Comparison of ENCODE assay signal across 8 mouse cellular contexts in the genomic region with DNA sequence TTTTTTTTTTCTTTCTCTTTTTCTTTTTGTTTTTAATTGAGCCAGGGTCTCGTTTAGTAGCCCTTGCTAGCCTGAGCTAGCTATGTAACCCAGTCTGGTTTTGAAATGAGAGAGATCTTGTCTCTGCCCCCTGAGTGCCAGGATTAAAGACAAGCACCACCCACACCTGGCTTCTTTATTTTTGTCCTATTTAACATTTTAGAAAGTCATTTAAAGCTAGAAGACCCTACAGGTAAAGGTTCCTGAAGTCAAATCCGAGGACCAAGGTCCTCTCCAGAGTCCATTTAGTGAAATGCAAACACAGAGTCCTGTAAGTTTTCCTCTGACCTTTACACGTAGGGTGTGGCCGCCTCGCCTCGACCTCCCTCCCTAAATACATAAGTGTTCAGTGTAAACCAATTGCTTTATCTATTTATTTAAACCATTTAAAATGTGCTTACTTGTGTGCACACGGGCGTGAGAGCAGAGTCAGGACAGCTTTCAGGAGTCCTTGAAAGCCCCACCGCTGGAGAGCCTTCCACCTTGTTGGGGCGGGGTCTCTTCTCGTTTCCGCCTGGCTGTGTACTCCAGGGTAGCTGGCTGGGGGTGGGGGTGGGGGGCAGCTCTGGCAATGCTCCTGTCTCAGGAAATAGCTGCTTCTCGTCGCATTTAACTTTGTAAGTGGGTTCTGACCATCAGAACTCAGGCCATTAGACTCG. TPM values are rescaled to one million over a fixed set of nuclear protein-coding genes. Genes with fewer than 3 reads are reported as not detected.
DNase-seq lines count a peak whose midpoint lies in the region; ATAC-seq and TF ChIP-seq lines count a peak whose summit lies in the region.

No protein-coding gene starts in this region.

- DNase-seq in G1E (ENCODE audit: low spot score): peak; percentile 65
- DNase-seq in midbrain, embryonic 11.5 days (ENCODE audit: low spot score, missing footprints): peak; percentile 84
- DNase-seq in right cerebral cortex, postnatal 4 days: no peak
- no peak for DNase-seq in adrenal gland, adult 2 months
- no peak for DNase-seq in right cerebral cortex, postnatal 36 days (ENCODE audit: low spot score in 2 of 2)
- DNase-seq in adrenal gland, adult 8-10 months: no peak

- no peaks in the 10 kb centered on the region for H3K36me3 ChIP-seq in G1E (replicated peaks)
- no peaks in the 10 kb centered on the region for H3K36me3 ChIP-seq in hindbrain, embryonic 12.5 days
- no peaks in the 10 kb centered on the region for H3K36me3 ChIP-seq in midbrain, embryonic 11.5 days (ENCODE audit: control insufficient read depth, insufficient read depth, low read length)

- no peaks in the 10 kb centered on the region for H3K27me3 ChIP-seq in G1E (ENCODE audit: insufficient read depth, low read length)
- peaks cover 23% of the 10 kb centered on the region for H3K27me3 ChIP-seq in hindbrain, embryonic 12.5 days
- H3K27me3 ChIP-seq in midbrain, embryonic 11.5 days (ENCODE audit: control insufficient read depth, insufficient read depth, low read length): peaks cover 3% of the 10 kb centered on the region; the same call in 1 of the 2 replicates

- 13% methylated on average over 15 of the region's 15 CpGs for WGBS in hindbrain, embryonic 12.5 days
- 15% methylated on average over 15 of the region's 15 CpGs for WGBS in midbrain, embryonic 11.5 days

- H3K9ac ChIP-seq in hindbrain, embryonic 12.5 days: no peak overlapping the region; the same call in 1 of the 2 replicates
- no peak overlapping the region; the same call in 1 of the 2 replicates for H3K9ac ChIP-seq in midbrain, embryonic 11.5 days (ENCODE audit: low read length)

- H3K27ac ChIP-seq in hindbrain, embryonic 12.5 days: no peak overlapping the region
- H3K27ac ChIP-seq in midbrain, embryonic 11.5 days (ENCODE audit: low read depth, low read length): no peak overlapping the region

- peak overlapping the region; percentile 71 for H3K4me3 ChIP-seq in G1E (ENCODE audit: low read depth, low read length)
- peak overlapping the region; percentile 23 for H3K4me3 ChIP-seq in hindbrain, embryonic 12.5 days
- peak overlapping the region; percentile 17; the same call in 1 of the 2 replicates for H3K4me3 ChIP-seq in midbrain, embryonic 11.5 days (ENCODE audit: low read depth, low read length)

- H3K4me2 ChIP-seq in hindbrain, embryonic 12.5 days (replicated peaks): peak overlapping the region; percentile 48
- H3K4me2 ChIP-seq in midbrain, embryonic 11.5 days: peak overlapping the region; percentile 42

- no peak for TF ChIP-seq CTCF in G1E (IDR thresholded peaks at IDR 0.05; ENCODE audit: low read depth, low read length)

- ATAC-seq in CD4-positive, CD25-positive, alpha-beta regulatory T cell, adult 4 months: peak; percentile 37
- ATAC-seq in G1E (ENCODE audit: extremely low read depth, insufficient number of reproducible peaks, low FRiP score, poor library complexity, severe bottlenecking): 0 out of 2 replicates have a peak, but pooled peaks have one; percentile 17
- ATAC-seq in hindbrain, embryonic 12.5 days (ENCODE audit: low FRiP score): no peak
- ATAC-seq in midbrain, embryonic 11.5 days (ENCODE audit: low FRiP score): no peak

- peaks cover 51% of the 10 kb centered on the region for H3K4me1 ChIP-seq in G1E (ENCODE audit: insufficient read depth, low read depth, low read length)
- peaks cover 20% of the 10 kb centered on the region for H3K4me1 ChIP-seq in hindbrain, embryonic 12.5 days
- H3K4me1 ChIP-seq in midbrain, embryonic 11.5 days (ENCODE audit: control insufficient read depth, insufficient read depth, low read length): peaks cover 7% of the 10 kb centered on the region; the same call in 1 of the 2 replicates

- no peaks in the 10 kb centered on the region for H3K9me3 ChIP-seq in G1E (replicated peaks)
- H3K9me3 ChIP-seq in hindbrain, embryonic 12.5 days (replicated peaks): no peaks in the 10 kb centered on the region
- no peaks in the 10 kb centered on the region for H3K9me3 ChIP-seq in midbrain, embryonic 11.5 days (ENCODE audit: control insufficient read depth, low read length)

RNA-seq across cellular contexts. Expression of a gene that starts 4.8 kb away (rescaled TPM):
- polyA plus RNA-seq in CD4-positive, CD25-positive, alpha-beta regulatory T cell, adult 4 months (2017; shearing (Covaris generic)): 100 to 1,000 TPM; 558 to 662 TPM
- total RNA-seq in G1E (2014; fragmentation: Nextera tagmentation): 776 and 797 TPM in 2 replicates
- total RNA-seq in G1E (2017): 849 and 913 TPM in 2 replicates
- polyA plus RNA-seq in G1E (2012): 8.4 and 10.5 TPM in 2 replicates
- 240 and 269 TPM in 2 replicates for polyA plus RNA-seq in hindbrain, embryonic 12.5 days (2016; fragmentation: Nextera tagmentation; extraction: Ambion mirVana)
- 210 and 232 TPM in 2 replicates for polyA plus RNA-seq in midbrain, embryonic 11.5 days (2014; fragmentation: Nextera tagmentation; extraction: Ambion mirVana)
- total RNA-seq in adrenal gland, adult 2 months (2021): 100 to 1,000 TPM; 474 to 617 TPM
- polyA plus RNA-seq in adrenal gland, adult 2 months (2012; rRNA removed): 24.3 and 27.9 TPM in 2 replicates
- 100 to 1,000 TPM; 551 to 775 (median 679) TPM for total RNA-seq in adrenal gland, adult 8-10 months (2022)

RNA-seq across cellular contexts. Expression of a gene that starts 25.0 kb away (rescaled TPM):
- 10 to 100 TPM; 38.4 to 51.1 TPM for polyA plus RNA-seq in CD4-positive, CD25-positive, alpha-beta regulatory T cell, adult 4 months (2017; shearing (Covaris generic))
- 181 and 229 TPM in 2 replicates for total RNA-seq in G1E (2014; fragmentation: Nextera tagmentation)
- 87.3 and 90.1 TPM in 2 replicates for total RNA-seq in G1E (2017)
- 29.7 and 49.2 TPM in 2 replicates for polyA plus RNA-seq in G1E (2012)
- 94.2 and 97.2 TPM in 2 replicates for polyA plus RNA-seq in hindbrain, embryonic 12.5 days (2016; fragmentation: Nextera tagmentation; extraction: Ambion mirVana)
- polyA plus RNA-seq in midbrain, embryonic 11.5 days (2014; fragmentation: Nextera tagmentation; extraction: Ambion mirVana): 237 and 249 TPM in 2 replicates
- 1 to 10 TPM; 3.4 to 7.8 TPM for total RNA-seq in adrenal gland, adult 2 months (2021)
- polyA plus RNA-seq in adrenal gland, adult 2 months (2012; rRNA removed): not detected in 2 replicates
- 10 to 100 TPM in 1 of 4 experiments, 1 to 10 TPM in 3; 7.1 to 10.8 (median 9.2) TPM for total RNA-seq in adrenal gland, adult 8-10 months (2022)

RNA-seq across cellular contexts. Expression of a gene that starts 43.8 kb away (rescaled TPM):
- polyA plus RNA-seq in CD4-positive, CD25-positive, alpha-beta regulatory T cell, adult 4 months (2017; shearing (Covaris generic)): not detected
- total RNA-seq in G1E (2014; fragmentation: Nextera tagmentation) (not detected in 2 replicates), G1E (2017) (0.16 TPM in 1 of 2 replicates, not detected in the other)
- polyA plus RNA-seq in G1E (2012): not detected in 2 replicates
- not detected in 2 replicates for polyA plus RNA-seq in hindbrain, embryonic 12.5 days (2016; fragmentation: Nextera tagmentation; extraction: Ambion mirVana)
- polyA plus RNA-seq in midbrain, embryonic 11.5 days (2014; fragmentation: Nextera tagmentation; extraction: Ambion mirVana): 0.22 TPM in 1 of 2 replicates, not detected in the other
- total RNA-seq in adrenal gland, adult 2 months (2021): 100 to 1,000 TPM; 337 to 708 TPM
- 138 and 239 TPM in 2 replicates for polyA plus RNA-seq in adrenal gland, adult 2 months (2012; rRNA removed)
- 100 to 1,000 TPM; 199 to 471 (median 253) TPM for total RNA-seq in adrenal gland, adult 8-10 months (2022)

RNA-seq across cellular contexts. Expression of a gene that starts 44.8 kb away (rescaled TPM):
- polyA plus RNA-seq in CD4-positive, CD25-positive, alpha-beta regulatory T cell, adult 4 months (2017; shearing (Covaris generic)): not detected
- total RNA-seq in G1E (2014; fragmentation: Nextera tagmentation): not detected in 2 replicates
- total RNA-seq in G1E (2017): 0.12 TPM in 1 of 2 replicates, not detected in the other
- polyA plus RNA-seq in G1E (2012): not detected in 2 replicates
- not detected in 2 replicates for polyA plus RNA-seq in hindbrain, embryonic 12.5 days (2016; fragmentation: Nextera tagmentation; extraction: Ambion mirVana)
- polyA plus RNA-seq in midbrain, embryonic 11.5 days (2014; fragmentation: Nextera tagmentation; extraction: Ambion mirVana): not detected in 2 replicates
- 1 to 10 TPM in 1 of 2 experiments, under 1 TPM in 1; 0.41 to 5.2 TPM for total RNA-seq in adrenal gland, adult 2 months (2021)
- not detected in 2 replicates for polyA plus RNA-seq in adrenal gland, adult 2 months (2012; rRNA removed)
- 1 to 10 TPM in 1 of 4 experiments, under 1 TPM in 3; 0.18 to 1.0 (median 0.52) TPM for total RNA-seq in adrenal gland, adult 8-10 months (2022)

Comparison
In these comparisons a context has a peak if more than half of its experiments do, and no peak if none do; other contexts are left out.
1. ATAC-seq: peak in CD4-positive, CD25-positive, alpha-beta regulatory T cell, adult 4 months (single experiment) and G1E (single experiment); none in hindbrain, embryonic 12.5 days (single experiment) and midbrain, embryonic 11.5 days (single experiment).
2. DNase-seq: peak in G1E (single experiment) and midbrain, embryonic 11.5 days (single experiment); none in right cerebral cortex, postnatal 4 days (single experiment), adrenal gland, adult 2 months (single experiment), right cerebral cortex, postnatal 36 days (0 of 2) and adrenal gland, adult 8-10 months (single experiment).
3. H3K4me3 ChIP-seq: peak in every context shown above with its lines; median percentile 71 in G1E; 23 in hindbrain, embryonic 12.5 days; 17 in midbrain, embryonic 11.5 days.
4. RNA of a gene that starts 25.0 kb away (polyA plus RNA-seq): 237 to 249 TPM in midbrain, embryonic 11.5 days, 94.2 to 97.2 TPM in hindbrain, embryonic 12.5 days, 38.4 to 51.1 TPM in CD4-positive, CD25-positive, alpha-beta regulatory T cell, adult 4 months and 29.7 to 49.2 TPM in G1E; not detected in adrenal gland, adult 2 months; every median in the first group is over 10 times any median in the second.
5. RNA of a gene that starts 43.8 kb away (polyA plus RNA-seq): 138 to 239 TPM in adrenal gland, adult 2 months; not detected in CD4-positive, CD25-positive, alpha-beta regulatory T cell, adult 4 months, not detected in G1E, not detected in hindbrain, embryonic 12.5 days and 0.22 TPM in midbrain, embryonic 11.5 days; every median in the first group is over 10 times any median in the second.